26 mouse cellular contexts compared by ENCODE assay signal in genomic region chr6:119047340-119047739, GRCm38 (mm10).
"Had no signal": no experiment of that assay in that cellular context is flagged by ENCODE, and none has a peak within 500 bp of the region (broad histone marks: within the 10 kb centered on the region; RNA-seq: fewer than 3 reads in every experiment).

No protein-coding gene starts in this region.

- H3K27me3 ChIP-seq: heart, embryonic 13.5 days; heart, embryonic 15.5 days; hindbrain, embryonic 13.5 days; hindbrain, embryonic 15.5 days; kidney, embryonic 15.5 days; limb, embryonic 12.5 days; liver, embryonic 13.5 days had no signal

- H3K9me3 ChIP-seq: heart, embryonic 13.5 days; heart, embryonic 15.5 days; hindbrain, embryonic 13.5 days; hindbrain, embryonic 15.5 days; kidney, embryonic 15.5 days; limb, embryonic 10.5 days; limb, embryonic 12.5 days; liver, embryonic 13.5 days had no signal

- H3K9ac ChIP-seq: heart, embryonic 13.5 days; heart, embryonic 15.5 days; hindbrain, embryonic 13.5 days; hindbrain, embryonic 15.5 days; kidney, embryonic 15.5 days; limb, embryonic 12.5 days; liver, embryonic 13.5 days had no signal

- DNase-seq: gastrocnemius, postnatal 14 days; gastrocnemius, postnatal 36 days; heart, adult 11 months; heart, adult 2 months; heart, postnatal 14 days; heart, postnatal 36 days; kidney, adult 11 months; kidney, adult 2 months; kidney, adult 9 months; kidney, postnatal 14 days; kidney, postnatal 36 days; liver; liver, embryonic 13.5 days had no signal

- ATAC-seq: hindbrain, postnatal 0 days; intestine, embryonic 16.5 days had no signal

- H3K36me3 ChIP-seq: hindbrain, embryonic 13.5 days; hindbrain, embryonic 15.5 days; kidney, embryonic 15.5 days; liver, embryonic 13.5 days had no signal

- H3K4me1 ChIP-seq: hindbrain, embryonic 15.5 days; liver, embryonic 13.5 days had no signal

- H3K27ac ChIP-seq: heart, adult 2 months; heart, embryonic 13.5 days; heart, embryonic 15.5 days; hindbrain, embryonic 13.5 days; hindbrain, embryonic 15.5 days; hindbrain, postnatal 0 days; kidney, embryonic 15.5 days; kidney, postnatal 0 days; left cerebral cortex, adult 2 months; limb, embryonic 10.5 days; limb, embryonic 12.5 days; liver, embryonic 13.5 days had no signal

- H3K4me2 ChIP-seq: heart, embryonic 11.5 days; heart, embryonic 13.5 days; heart, embryonic 15.5 days; hindbrain, embryonic 13.5 days; hindbrain, embryonic 15.5 days; kidney, embryonic 15.5 days; limb, embryonic 12.5 days; liver, embryonic 11.5 days; liver, embryonic 13.5 days had no signal

- H3K4me3 ChIP-seq: heart, adult 2 months; heart, embryonic 13.5 days; heart, embryonic 15.5 days; hindbrain, embryonic 13.5 days; hindbrain, embryonic 15.5 days; kidney, embryonic 15.5 days; left cerebral cortex, adult 2 months; limb, embryonic 10.5 days; limb, embryonic 12.5 days; liver, embryonic 13.5 days had no signal
